Mouse (Mus musculus) neural tube, embryonic 13.5 days (tissue): ENCODE results near the gene Gm4707. TPM values are rescaled to one million over a fixed set of nuclear protein-coding genes. Genes with fewer than 3 reads are reported as not detected.
"Not testable (repeated sequence)": the region's sequence is repeated elsewhere in the genome, so short reads cannot be mapped to it uniquely, and the experiment has no call there.

Experiments used
- ATAC-seq: fragments of 200-750 bp; cut with Nextera tagmentation; 2 replicates; pipeline ENCODE4 v1.8.0; 2017; ENCODE audit warnings: low read depth, mild to moderate bottlenecking, moderate TSS enrichment, moderate library complexity
- H3K27ac ChIP-seq: fragments of 300-500 bp; sonication (generic); replicated peaks from 2 replicates; pipeline ENCODE4 v1.5.1; 2015; ENCODE audit warnings: moderate library complexity, mild to moderate bottlenecking, inconsistent platforms
- H3K27me3 ChIP-seq: fragments of 300-500 bp; sonication (generic); 2 replicates; pipeline ENCODE4 v1.6.1; 2015; ENCODE audit warnings: mild to moderate bottlenecking, inconsistent platforms
- H3K36me3 ChIP-seq: fragments of 300-500 bp; sonication (generic); 2 replicates; pipeline ENCODE4 v1.6.1; 2015; ENCODE audit warnings: mild to moderate bottlenecking, inconsistent platforms
- H3K4me1 ChIP-seq: fragments of 300-500 bp; sonication (generic); replicated peaks from 2 replicates; pipeline ENCODE4 v1.6.1; 2015; ENCODE audit warnings: inconsistent platforms
- H3K4me2 ChIP-seq: fragments of 300-500 bp; sonication (generic); 2 replicates; pipeline ENCODE4 v1.6.1; 2015; ENCODE audit warnings: inconsistent platforms, mild to moderate bottlenecking, moderate library complexity
- H3K4me3 ChIP-seq: fragments of 300-500 bp; sonication (generic); 2 replicates; pipeline ENCODE4 v1.5.1; 2015; ENCODE audit warnings: mild to moderate bottlenecking, inconsistent platforms
- H3K9ac ChIP-seq: fragments of 300-500 bp; sonication (generic); 2 replicates; pipeline ENCODE4 v1.6.1; 2015; ENCODE audit warnings: moderate library complexity, mild to moderate bottlenecking, inconsistent platforms
- H3K9me3 ChIP-seq: fragments of 300-500 bp; sonication (generic); 2 replicates; pipeline ENCODE4 v1.6.1; 2016; ENCODE audit warnings: inconsistent platforms
- WGBS: fragments of 180-500 bp; shearing (Covaris S2); methylation state at CpG from one replicate; pipeline ENCODE4 v1.1.7; 2015; 5-methylcytosine and 5-hydroxymethylcytosine counted together
- polyA plus RNA-seq: library from polyadenylated mRNA; unstranded; fragments of >200 nt; fragmentation: Nextera tagmentation; extraction: Ambion mirVana; gene quantifications from 2 replicates; pipeline ENCODE4 v1.2.1, GENCODE M21; 2015

Gm4707 gene
- polyA plus RNA-seq, 1 experiment from 2014 or later = 4.7 TPM

DNA sequence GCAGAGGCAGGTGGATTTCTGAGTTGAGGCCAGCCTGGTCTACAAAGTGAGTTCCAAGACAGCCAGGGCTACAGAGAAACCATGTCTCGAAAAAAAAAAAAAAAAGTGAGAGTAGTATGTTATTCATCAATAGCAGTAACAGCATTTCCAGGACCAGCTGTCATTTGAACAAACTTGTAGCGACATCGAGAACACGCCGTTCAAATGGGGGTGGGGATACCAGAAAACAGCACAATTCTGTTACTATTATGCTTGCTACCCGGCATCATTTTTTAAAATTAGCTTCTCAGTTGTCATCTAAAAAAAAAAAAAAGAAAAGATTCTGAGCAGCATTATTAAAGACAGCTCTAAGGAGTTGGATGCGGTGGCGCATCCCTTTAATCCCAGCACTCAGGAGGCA is 17.8 kb upstream of the Gm4707 start:
- H3K4me3 ChIP-seq = no peak overlapping the region
- no peak overlapping the region for H3K4me2 ChIP-seq
- ATAC-seq = no peak
- no peaks in the 10 kb centered on the region for H3K27me3 ChIP-seq
- no peaks in the 10 kb centered on the region for H3K36me3 ChIP-seq
- WGBS = 94% methylated on average over 8 of the region's 8 CpGs
- H3K27ac ChIP-seq = no peak overlapping the region
- no peak overlapping the region for H3K9ac ChIP-seq
- peaks cover 27% of the 10 kb centered on the region for H3K4me1 ChIP-seq
- no peaks in the 10 kb centered on the region for H3K9me3 ChIP-seq

DNA sequence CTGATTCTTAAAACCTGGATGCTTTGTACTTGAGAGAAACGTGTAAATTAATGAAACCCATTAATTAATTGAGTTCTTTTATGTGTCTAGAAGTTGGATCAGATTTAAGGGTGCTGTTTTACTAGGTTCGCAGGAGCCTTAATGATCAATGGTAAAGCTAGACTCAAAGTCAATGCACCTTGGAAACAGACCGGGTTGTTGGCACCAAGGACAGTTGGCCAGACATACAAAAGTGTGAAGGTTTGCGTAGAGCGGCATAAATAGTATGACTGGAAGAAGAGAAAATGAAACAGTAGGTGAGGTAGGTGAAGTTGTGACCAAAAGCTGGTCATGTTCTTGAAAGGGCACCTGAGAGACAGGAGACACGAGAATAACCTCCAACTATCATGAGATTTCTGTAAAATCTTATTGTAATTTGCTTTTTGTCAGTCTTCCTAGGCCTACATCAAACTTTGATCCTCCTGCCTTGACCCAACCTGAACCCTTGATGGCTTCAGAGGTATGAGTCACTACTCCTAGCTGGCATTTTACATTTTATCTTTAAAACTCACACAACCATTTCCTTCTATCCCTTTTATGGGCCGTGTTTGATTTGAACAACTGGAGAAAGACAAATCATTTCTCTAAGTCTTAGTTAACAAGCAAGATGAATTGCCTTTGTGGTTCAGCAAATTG is 16.8 kb upstream of the Gm4707 start:
- Histone ChIP-seq H3K4me1 (peaks cover 28% of the 10 kb centered on the region), H3K4me3 (peak overlapping the region; percentile 84), H3K9ac (peak overlapping the region; percentile 95), H3K27ac (no peak overlapping the region; the same call in 1 of the 2 replicates), H3K36me3 (no peaks in the 10 kb centered on the region), H3K27me3 (no peaks in the 10 kb centered on the region), H3K9me3 (no peaks in the 10 kb centered on the region), H3K4me2 (peak overlapping the region; percentile 93)
- WGBS = 80% methylated on average over 7 of the region's 7 CpGs
- ATAC-seq = no peak

DNA sequence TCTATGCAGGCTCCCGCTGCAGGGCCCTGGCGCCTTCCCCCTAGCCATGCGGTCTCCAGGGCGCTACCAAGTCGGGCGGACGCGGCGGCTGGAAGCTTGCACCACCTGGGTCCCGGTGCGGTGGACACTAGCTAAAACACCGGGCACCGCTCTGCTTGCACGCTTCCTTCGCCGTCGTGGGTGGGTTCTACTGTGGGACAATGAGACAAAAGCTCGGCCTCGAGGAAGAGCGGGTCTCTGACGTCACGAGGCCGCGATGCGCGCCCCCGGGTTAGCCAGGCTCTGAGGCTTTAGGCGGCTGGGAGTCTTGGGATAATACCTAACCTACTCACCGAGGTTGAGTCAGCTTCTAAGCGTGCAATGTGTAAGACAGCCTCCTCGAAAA is 16.0 kb upstream of the Gm4707 start:
- peak overlapping the region; percentile 84 for H3K4me3 ChIP-seq
- H3K27ac ChIP-seq = peak overlapping the region; percentile 99
- no peaks in the 10 kb centered on the region for H3K36me3 ChIP-seq
- H3K27me3 ChIP-seq = no peaks in the 10 kb centered on the region
- no peaks in the 10 kb centered on the region for H3K9me3 ChIP-seq
- H3K4me1 ChIP-seq = peaks cover 28% of the 10 kb centered on the region
- H3K9ac ChIP-seq = peak overlapping the region; percentile 95
- ATAC-seq = peak; percentile 84
- WGBS = 0% methylated on average over 30 of the region's 31 CpGs
- peak overlapping the region; percentile 93 for H3K4me2 ChIP-seq

DNA sequence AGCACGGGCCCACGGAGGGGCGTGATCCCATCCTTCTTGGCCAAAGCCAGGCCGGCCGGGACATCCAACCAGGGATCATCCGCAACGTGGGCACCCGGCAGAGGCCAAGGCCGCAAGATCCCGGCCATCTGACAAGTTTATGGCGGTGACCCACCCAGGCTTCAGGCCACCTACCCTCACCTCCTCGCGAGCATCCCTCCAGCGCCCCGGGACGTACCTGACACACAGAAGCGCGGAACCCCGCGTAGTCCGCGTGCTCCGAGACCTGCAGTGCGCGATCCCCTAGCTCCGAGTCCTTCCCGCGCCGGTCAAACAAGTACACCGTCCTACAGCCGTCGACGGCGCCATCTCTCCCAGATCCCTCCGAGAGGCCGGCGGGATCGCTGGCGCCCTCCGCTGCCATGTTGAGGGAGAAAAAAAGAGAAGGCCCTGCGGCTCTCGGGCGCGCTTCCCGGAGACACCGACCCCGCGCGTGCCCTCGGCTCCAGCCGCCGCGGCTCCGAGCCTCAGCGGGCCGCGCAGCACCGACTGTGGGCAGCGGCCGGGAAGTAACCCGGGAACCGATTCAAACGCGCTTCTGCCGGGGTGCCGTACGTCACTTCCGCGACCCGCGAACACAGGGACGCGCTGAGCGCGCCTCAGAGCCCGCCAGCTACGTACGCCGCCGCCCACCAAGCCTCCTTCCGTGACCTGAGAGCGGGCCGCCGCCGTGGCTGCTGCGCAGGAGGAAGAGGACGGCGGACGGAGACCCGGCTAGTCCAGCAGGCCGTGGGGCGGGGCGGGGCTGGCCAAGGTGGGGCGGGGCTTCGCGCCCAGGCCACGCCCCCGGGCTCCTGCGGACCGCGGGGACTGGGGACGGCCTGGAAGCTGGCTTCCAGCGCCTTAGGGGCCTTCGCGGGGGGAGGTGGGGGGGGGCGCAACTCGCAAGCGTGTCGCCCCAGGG is 15.3 kb upstream of the Gm4707 start, which contains the start of gene Smchd1:
Gene Smchd1, minus strand, starts transcription at position 582 of the 943 bp plus-strand sequence.
- peak within 1 kb of the TSS; percentile 84 for H3K4me3 ChIP-seq
- ATAC-seq = peak; percentile 94
- H3K9ac ChIP-seq = peak within 1 kb of the TSS; percentile 95
- no peaks in the 10 kb centered on the region for H3K27me3 ChIP-seq
- under 1% methylated on average over 97 of the region's 109 CpGs for WGBS
- H3K4me2 ChIP-seq = peak within 1 kb of the TSS; percentile 93
- H3K9me3 ChIP-seq = no peaks in the 10 kb centered on the region
- H3K36me3 ChIP-seq = no peaks in the 10 kb centered on the region
- peak within 1 kb of the TSS; percentile 99 for H3K27ac ChIP-seq
- H3K4me1 ChIP-seq = peaks cover 28% of the 10 kb centered on the region

DNA sequence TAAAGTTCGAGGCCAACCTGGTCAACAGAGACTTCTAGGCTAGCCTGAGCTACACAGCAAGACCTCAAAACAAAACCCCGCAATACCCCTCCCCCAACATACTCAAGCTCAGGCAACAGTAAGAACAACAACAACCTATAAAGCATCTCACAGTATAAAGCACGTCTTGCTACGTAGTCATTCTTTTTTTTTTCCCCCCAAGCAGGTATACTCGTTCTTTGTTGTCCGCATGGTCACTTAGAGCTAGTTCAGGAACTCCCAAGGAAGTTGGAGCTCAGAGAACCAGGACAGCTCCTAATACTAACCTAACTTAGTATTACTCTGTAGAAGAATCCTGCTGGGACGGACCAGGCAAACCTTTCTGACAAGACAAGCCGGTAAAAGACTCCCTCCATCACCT is 14.4 kb upstream of the Gm4707 start:
- Histone ChIP-seq H3K4me2 (peak overlapping the region; percentile 93), H3K9ac (peak overlapping the region; percentile 95), H3K4me3 (peak overlapping the region; percentile 84), H3K27me3 (no peaks in the 10 kb centered on the region), H3K4me1 (peaks cover 28% of the 10 kb centered on the region), H3K27ac (no peak overlapping the region; the same call in 1 of the 2 replicates), H3K36me3 (no peaks in the 10 kb centered on the region), H3K9me3 (no peaks in the 10 kb centered on the region)
- no peak for ATAC-seq
- WGBS = 14% methylated on average over 8 of the region's 8 CpGs

DNA sequence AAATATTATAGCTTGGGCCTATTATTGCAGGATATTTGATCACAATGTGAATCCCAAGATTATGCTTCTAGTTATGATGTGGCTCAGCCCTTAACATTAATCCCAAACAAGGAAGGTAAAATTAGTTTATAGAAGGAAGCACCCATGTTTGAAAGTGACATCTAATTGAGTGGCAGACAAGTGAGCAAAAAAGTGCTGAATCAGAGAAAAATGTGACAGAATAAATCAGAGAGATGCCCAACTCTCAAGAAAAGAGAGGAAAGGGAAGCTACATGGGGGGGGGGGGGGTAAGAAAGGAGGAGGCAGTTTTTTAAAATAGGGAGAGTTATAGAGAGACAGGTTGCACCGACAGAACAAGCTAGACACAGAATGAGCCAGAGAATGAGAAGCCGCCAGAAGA is 11.5 kb upstream of the Gm4707 start:
- Histone ChIP-seq H3K9ac (no peak overlapping the region), H3K36me3 (no peaks in the 10 kb centered on the region), H3K27ac (no peak overlapping the region), H3K4me1 (peaks cover 25% of the 10 kb centered on the region), H3K27me3 (no peaks in the 10 kb centered on the region), H3K9me3 (no peaks in the 10 kb centered on the region), H3K4me2 (no peak overlapping the region), H3K4me3 (no peak overlapping the region)
- no peak for ATAC-seq
- 81% methylated on average over 2 of the region's 2 CpGs for WGBS

DNA sequence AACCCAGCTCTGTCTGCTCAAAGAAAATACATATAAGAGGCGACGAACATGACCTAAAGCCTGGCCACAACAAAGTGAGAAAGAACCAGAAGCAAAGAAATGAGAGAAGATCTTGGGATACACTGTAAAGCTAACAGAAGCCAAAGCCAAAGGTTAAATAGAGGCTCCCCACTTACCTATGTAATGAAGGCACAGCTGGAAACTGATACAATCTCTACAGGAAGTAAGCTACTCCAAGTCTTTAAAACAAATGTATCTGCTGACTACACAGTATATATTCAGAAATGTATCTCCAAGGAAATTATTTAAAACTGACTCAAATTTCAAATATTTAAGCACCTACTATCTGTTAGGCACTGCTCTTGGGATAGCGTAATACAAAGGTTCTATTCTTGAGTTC is 594 bp upstream of the Gm4707 start:
- H3K9ac ChIP-seq = no peak overlapping the region
- H3K27me3 ChIP-seq = no peaks in the 10 kb centered on the region
- no peak for ATAC-seq
- H3K4me2 ChIP-seq = no peak overlapping the region
- H3K9me3 ChIP-seq = no peaks in the 10 kb centered on the region
- no peak overlapping the region for H3K27ac ChIP-seq
- no peaks in the 10 kb centered on the region for H3K4me1 ChIP-seq
- H3K4me3 ChIP-seq = no peak overlapping the region
- H3K36me3 ChIP-seq = peaks cover 30% of the 10 kb centered on the region
- 90% methylated on average over 3 of the region's 3 CpGs for WGBS

DNA sequence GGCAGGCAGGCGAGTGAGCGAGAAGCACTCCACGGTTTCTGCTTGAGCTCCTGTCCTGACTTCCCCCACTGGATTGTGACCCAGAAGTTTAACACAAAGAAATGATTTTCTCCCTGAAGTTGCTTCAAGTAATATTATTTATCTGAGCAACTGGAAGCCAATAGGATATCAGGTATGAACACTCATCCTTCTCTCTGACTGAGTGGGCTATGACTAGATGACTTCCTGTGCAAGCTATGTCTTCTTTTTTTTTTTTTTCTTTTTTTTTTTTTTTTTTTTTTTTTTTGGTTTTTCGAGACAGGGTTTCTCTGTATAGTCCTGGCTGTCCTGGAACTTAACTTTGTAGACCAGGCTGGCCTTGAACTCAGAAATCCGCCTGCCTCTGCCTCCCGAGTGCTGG is 2.4 kb downstream of the Gm4707 start:
- not testable (repeated sequence) for H3K4me1 ChIP-seq, H3K4me3 ChIP-seq, H3K9me3 ChIP-seq, ATAC-seq, H3K9ac ChIP-seq, H3K27me3 ChIP-seq, H3K4me2 ChIP-seq, H3K27ac ChIP-seq
- peaks cover 33% of the 10 kb centered on the region for H3K36me3 ChIP-seq
- 86% methylated on average over 6 of the region's 6 CpGs for WGBS

DNA sequence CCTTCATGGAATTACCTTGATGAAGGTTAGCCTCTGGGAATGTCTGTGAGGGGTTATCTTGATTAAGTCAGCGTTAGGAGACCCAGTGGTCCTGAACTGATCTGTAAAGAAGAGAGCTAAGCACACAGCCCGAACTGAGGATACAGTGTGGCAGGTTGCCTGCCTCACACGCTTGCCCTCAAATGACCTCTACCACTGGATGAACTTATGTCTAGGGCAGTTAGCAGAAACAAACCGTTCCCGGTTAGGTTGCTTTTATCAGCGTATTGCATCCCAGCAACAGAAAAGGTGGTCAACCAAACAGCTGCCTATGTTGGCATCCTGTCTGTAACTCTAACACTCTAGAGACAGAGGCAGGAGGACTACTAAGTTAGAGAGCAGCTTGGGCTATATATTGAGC is 14.5 kb downstream of the Gm4707 start:
- ATAC-seq = no peak
- no peak overlapping the region for H3K27ac ChIP-seq
- H3K9me3 ChIP-seq = no peaks in the 10 kb centered on the region
- H3K36me3 ChIP-seq = peaks cover 31% of the 10 kb centered on the region
- H3K4me1 ChIP-seq = no peaks in the 10 kb centered on the region
- H3K4me3 ChIP-seq = no peak overlapping the region
- H3K27me3 ChIP-seq = no peaks in the 10 kb centered on the region
- no peak overlapping the region for H3K9ac ChIP-seq
- 98% methylated on average over 6 of the region's 6 CpGs for WGBS
- no peak overlapping the region for H3K4me2 ChIP-seq

DNA sequence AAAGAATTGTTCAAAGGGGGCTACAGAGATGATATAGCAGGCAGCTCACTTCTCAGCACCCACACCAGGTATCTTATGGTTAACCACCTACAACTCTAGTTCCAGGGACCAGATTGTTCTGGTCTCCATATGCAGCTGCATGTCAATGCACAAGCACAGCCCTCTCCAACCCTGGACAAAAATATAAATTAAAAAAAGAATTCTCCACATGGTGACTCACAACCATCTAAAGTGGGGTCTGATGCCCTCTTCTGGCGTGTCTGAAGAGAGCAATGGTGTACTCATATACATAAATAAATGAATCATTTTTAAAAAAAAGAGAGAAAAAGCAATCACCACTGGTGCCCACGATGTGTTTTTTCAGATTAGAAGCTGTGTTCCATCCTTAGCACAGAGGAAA is 15.0 kb downstream of the Gm4707 start:
- Histone ChIP-seq H3K36me3 (peaks cover 31% of the 10 kb centered on the region), H3K27me3 (no peaks in the 10 kb centered on the region), H3K4me3 (no peak overlapping the region), H3K4me2 (no peak overlapping the region), H3K27ac (no peak overlapping the region), H3K9me3 (no peaks in the 10 kb centered on the region), H3K4me1 (no peaks in the 10 kb centered on the region), H3K9ac (no peak overlapping the region)
- WGBS = 87% methylated on average over 2 of the region's 2 CpGs
- ATAC-seq = no peak

DNA sequence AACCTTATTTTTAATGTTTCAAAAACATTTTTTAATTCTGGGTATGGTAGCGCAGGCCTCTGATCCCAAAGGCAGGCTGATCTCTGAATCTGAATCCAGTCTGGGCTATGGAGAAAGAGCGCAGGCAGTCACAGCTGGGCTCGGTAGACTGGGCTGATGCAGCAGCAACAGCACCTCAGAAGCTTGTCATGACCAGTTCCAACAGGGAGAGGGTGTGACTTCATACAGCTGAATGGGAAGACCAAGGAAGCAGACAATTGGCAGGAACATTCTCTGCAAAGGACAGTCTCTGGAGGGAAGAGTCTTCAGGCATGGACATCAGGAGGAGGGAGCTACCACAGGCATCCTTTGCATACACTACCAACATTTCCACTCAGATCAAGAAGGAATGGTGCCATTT is 15.6 kb downstream of the Gm4707 start:
- no peaks in the 10 kb centered on the region for H3K27me3 ChIP-seq
- ATAC-seq = no peak
- no peaks in the 10 kb centered on the region for H3K9me3 ChIP-seq
- no peak overlapping the region for H3K4me3 ChIP-seq
- no peak overlapping the region for H3K27ac ChIP-seq
- H3K9ac ChIP-seq = no peak overlapping the region
- 95% methylated on average over 3 of the region's 3 CpGs for WGBS
- no peaks in the 10 kb centered on the region for H3K4me1 ChIP-seq
- H3K4me2 ChIP-seq = no peak overlapping the region
- H3K36me3 ChIP-seq = peaks cover 31% of the 10 kb centered on the region

DNA sequence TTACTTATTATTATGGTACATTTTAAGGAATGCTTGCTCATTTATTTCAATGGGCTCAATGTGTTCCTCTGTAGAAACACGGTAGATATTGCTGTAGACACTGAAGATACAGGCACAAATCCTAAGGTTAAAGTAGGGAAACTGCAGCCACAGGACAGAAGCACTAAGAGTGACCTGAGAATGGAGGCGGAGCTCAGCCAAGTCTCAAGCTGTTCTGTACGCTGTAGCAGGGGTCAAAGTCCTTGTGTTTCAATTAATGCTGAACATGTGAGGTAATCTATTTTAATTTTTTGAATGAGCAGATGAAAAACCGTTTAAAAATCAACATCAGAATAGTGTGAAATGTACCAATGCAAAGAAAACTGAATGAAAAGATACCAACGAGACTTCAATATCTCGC is 16.4 kb downstream of the Gm4707 start:
- Histone ChIP-seq H3K9ac (no peak overlapping the region), H3K27ac (no peak overlapping the region), H3K4me2 (no peak overlapping the region), H3K4me3 (no peak overlapping the region), H3K36me3 (peaks cover 31% of the 10 kb centered on the region), H3K4me1 (no peaks in the 10 kb centered on the region), H3K27me3 (no peaks in the 10 kb centered on the region), H3K9me3 (no peaks in the 10 kb centered on the region)
- 91% methylated on average over 6 of the region's 6 CpGs for WGBS
- ATAC-seq = no peak
